Mouse (Mus musculus) MEL (cell line): ENCODE measurements at regions not wholly inside any gene's neighbourhood (a gene's known extent, or its start where the extent isn't known, plus 50 kb on each side); places are given as distances from the start of the nearest gene placed in this dataset.

Experiments
- CTCF ChIP-seq, 3 experiments: IDR thresholded peaks in 2 of 3; conservative IDR thresholded peaks in 1 of 3; 2 replicates each; pipeline ENCODE4 v1.5.1; 2011 to 2012; ENCODE audit warnings: low read length in 3 of 3, low read depth in 2 of 3, mild to moderate bottlenecking in 2 of 3, improper control_type of control experiment in 1 of 3, inconsistent platforms in 1 of 3, mixed read lengths in 1 of 3, moderate library complexity in 1 of 3; ENCODE audit not compliant: control insufficient read depth in 1 of 3, insufficient read depth in 1 of 3, poor library complexity in 1 of 3, severe bottlenecking in 1 of 3
- EP300 ChIP-seq, 2 experiments: IDR thresholded peaks; 2 replicates each; pipeline ENCODE4 v1.6.1; 2011; ENCODE audit warnings: improper control_type of control experiment in 2 of 2, low read length in 2 of 2, low read depth in 1 of 2, mild to moderate bottlenecking in 1 of 2
- JUND ChIP-seq: IDR thresholded peaks from 2 replicates; pipeline ENCODE4 v1.6.1; 2011; ENCODE audit warnings: low read depth, mild to moderate bottlenecking, improper control_type of control experiment, low read length
- MAX ChIP-seq: IDR thresholded peaks from 2 replicates; pipeline ENCODE4 v1.6.1; 2011; ENCODE audit warnings: low read length, improper control_type of control experiment
- MYC ChIP-seq: IDR thresholded peaks from 2 replicates; pipeline ENCODE4 v1.6.1; 2011; ENCODE audit warnings: low read depth, mild to moderate bottlenecking, low read length, improper control_type of control experiment, moderate library complexity
- NELFE ChIP-seq: IDR thresholded peaks from 2 replicates; pipeline ENCODE4 v1.6.1; 2011; ENCODE audit warnings: low read depth, low read length, improper control_type of control experiment
- POLR2AphosphoS2 ChIP-seq: IDR thresholded peaks from 2 replicates; pipeline ENCODE4 v1.6.1; 2011; ENCODE audit warnings: low read length, improper control_type of control experiment
- RAD21 ChIP-seq: IDR thresholded peaks from 2 replicates; pipeline ENCODE4 v1.6.1; 2011; ENCODE audit warnings: mild to moderate bottlenecking, low read depth, low read length, improper control_type of control experiment
- TAL1 ChIP-seq: IDR thresholded peaks from 2 replicates; pipeline ENCODE4 v1.6.1; 2012; ENCODE audit warnings: mild to moderate bottlenecking, inconsistent platforms, low read length, moderate library complexity, mixed read lengths

DNA sequence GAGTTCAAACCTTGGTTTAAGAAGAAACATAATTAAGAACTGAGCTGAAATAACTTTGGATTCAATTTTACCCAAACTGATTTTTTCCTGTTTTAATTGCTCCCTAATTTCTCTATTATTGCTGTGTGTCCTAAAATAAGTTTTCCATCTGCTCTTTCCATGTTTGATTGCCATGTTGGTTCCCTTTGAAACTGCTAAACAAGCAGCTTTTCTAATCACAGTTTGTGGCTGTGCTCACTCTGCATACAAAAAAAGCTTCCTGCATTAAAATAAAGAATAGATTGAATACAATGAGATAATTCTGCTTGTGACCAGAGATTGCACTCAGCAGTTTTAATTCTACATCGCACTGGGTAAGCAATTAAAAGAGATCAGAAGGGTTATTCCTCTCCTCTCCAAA lies 257.9 kb upstream of the Ccnh start:
- TF ChIP-seq EP300 (IDR thresholded peaks at IDR 0.05; ENCODE audit: low read depth in 1 of 2, low read length in 2 of 2) (no peak), MYC (no peak), MAX (no peak), NELFE (no peak), RAD21 (no peak), POLR2AphosphoS2 (no peak), CTCF (IDR thresholded peaks at IDR 0.05 in 2 of 3, conservative IDR thresholded peaks at IDR 0.05 in 1 of 3; ENCODE audit: control insufficient read depth in 1 of 3, insufficient read depth in 1 of 3, low read depth in 2 of 3, low read length in 3 of 3, poor library complexity in 1 of 3, severe bottlenecking in 1 of 3) (no peak), TAL1 (no peak), JUND (no peak)
